Mouse (Mus musculus) liver, adult 2 months (tissue): Measurements from ENCODE around the gene Utrn.

Source experiments
- CTCF ChIP-seq: fragments of 200-500 bp; IDR thresholded peaks from 2 replicates; pipeline ENCODE4 v1.5.1; 2011; ENCODE audit warnings: low read depth, low read length, control low read depth
- POLR2A ChIP-seq: fragments of 200-500 bp; IDR thresholded peaks from 2 replicates; pipeline ENCODE4 v1.6.1; 2011; ENCODE audit warnings: low read length, control low read depth; ENCODE audit not compliant: insufficient read depth; ENCODE audit errors: extremely low read depth

DNA sequence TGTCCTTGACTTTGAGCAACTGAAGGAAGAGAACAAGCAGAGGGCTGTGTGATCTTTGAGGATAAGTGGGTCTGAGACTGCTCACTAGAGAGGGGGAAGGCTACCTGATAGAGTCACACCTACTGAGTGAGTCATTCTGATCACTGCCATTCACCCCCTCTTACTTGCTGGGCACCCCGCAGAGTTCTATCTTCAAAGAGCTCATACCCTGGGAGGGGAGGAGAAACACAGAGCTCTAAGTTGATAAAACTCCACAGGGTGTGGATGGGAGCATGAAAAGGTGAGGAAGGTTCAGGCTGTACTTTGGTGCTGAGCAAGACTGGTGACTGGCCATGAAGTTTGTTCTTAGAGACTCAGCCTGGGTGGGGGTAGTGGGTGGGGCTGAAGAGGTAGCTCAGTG is 164.9 kb downstream of the Utrn start:
- TF ChIP-seq CTCF: no peak
- TF ChIP-seq POLR2A: no peak
